Mouse (Mus musculus): ENCODE data around the gene Nup107. TPM values are rescaled to one million over a fixed set of nuclear protein-coding genes. Genes with fewer than 3 reads are reported as not detected.

Gene Nup107
- 2.8 and 3.4 TPM in 2 replicates for polyA plus RNA-seq (2012; rRNA removed)

GRCm38 (mm10) chr10:117792141-117793091 is at the start of gene Nup107:
Nup107 (minus strand) TSS chr10:117792705.

GRCm38 (mm10) chr10:117746297-117746883 is 46.1 kb downstream of the Nup107 start, which contains the start of gene Slc35e3:
Slc35e3 (minus strand) TSS chr10:117746365.

GRCm38 (mm10) chr10:117710604-117711141 is 81.8 kb downstream of the Nup107 start, which contains the start of gene Mdm2:
Mdm2 (minus strand) TSS chr10:117710758.

Other genes with a start within 250 kb of the Nup107 start
- gene Cpm, start 163.2 kb downstream of the Nup107 start, polyA plus RNA-seq (2012; rRNA removed): 28.0 and 29.3 TPM in 2 replicates
- 50.9 and 54.3 TPM in 2 replicates for gene Mdm2, start 81.9 kb downstream of the Nup107 start, polyA plus RNA-seq (2012; rRNA removed)
- 15.2 and 15.3 TPM in 2 replicates for gene Slc35e3, start 46.3 kb downstream of the Nup107 start, polyA plus RNA-seq (2012; rRNA removed)
- 24.4 and 32.1 TPM in 2 replicates for gene Rap1b, start 53.3 kb upstream of the Nup107 start, polyA plus RNA-seq (2012; rRNA removed)

Data from colon, adult 2 months (tissue).